Mouse (Mus musculus): ENCODE data around the gene Tnfsf15. TPM values are rescaled to one million over a fixed set of nuclear protein-coding genes. Genes with fewer than 3 reads are reported as not detected.

Gene Tnfsf15
- polyA plus RNA-seq, 1 experiment from 2014 or later = not detected

DNA sequence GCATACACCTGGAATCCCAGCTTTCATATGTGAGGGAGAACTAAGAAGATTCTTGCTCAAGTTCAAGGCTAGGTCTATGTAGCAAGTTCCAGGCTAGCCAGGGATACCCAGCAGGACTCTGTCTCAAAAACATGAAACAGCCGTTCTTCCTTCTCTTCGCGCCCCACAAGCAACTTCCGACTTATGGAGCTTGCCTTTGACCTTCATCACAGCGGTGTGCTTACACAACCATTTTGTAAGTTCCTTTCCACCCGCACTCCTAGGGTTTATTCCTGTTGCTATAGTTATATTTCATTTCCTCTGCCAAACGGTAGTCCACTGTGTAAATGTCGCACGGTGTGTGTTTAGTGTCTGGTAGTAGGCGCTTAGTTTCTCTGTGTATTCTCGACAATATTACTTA lies 61.9 kb downstream of the Tnfsf15 start:
- WGBS = 76% methylated on average over 11 of the region's 11 CpGs
- H3K9ac ChIP-seq (ENCODE audit: low read depth, low read length) = no peak overlapping the region
- no peak for ATAC-seq
- H3K27ac ChIP-seq (ENCODE audit: low read depth, low read length) = no peak overlapping the region
- no peaks in the 10 kb centered on the region for H3K27me3 ChIP-seq (replicated peaks; ENCODE audit: control insufficient read depth, insufficient read depth, low read length)
- H3K36me3 ChIP-seq (ENCODE audit: control insufficient read depth, insufficient read depth, low read length) = no peaks in the 10 kb centered on the region
- H3K9me3 ChIP-seq (ENCODE audit: control insufficient read depth, low read length) = no peaks in the 10 kb centered on the region
- no peak overlapping the region for H3K4me2 ChIP-seq (ENCODE audit: low read length)
- no peak overlapping the region for H3K4me3 ChIP-seq (ENCODE audit: low read length)
- H3K4me1 ChIP-seq (ENCODE audit: control insufficient read depth, insufficient read depth, low read depth, low read length) = no peaks in the 10 kb centered on the region

GRCm38 (mm10) chr4:63682441-63682840 lies 62.5 kb downstream of the Tnfsf15 start:
- H3K36me3 ChIP-seq (ENCODE audit: control insufficient read depth, insufficient read depth, low read length) = no peaks in the 10 kb centered on the region
- WGBS = 79% methylated on average over 2 of the region's 2 CpGs
- H3K9me3 ChIP-seq (ENCODE audit: control insufficient read depth, low read length) = no peaks in the 10 kb centered on the region
- no peak overlapping the region for H3K4me2 ChIP-seq (ENCODE audit: low read length)
- H3K4me3 ChIP-seq (ENCODE audit: low read length) = no peak overlapping the region
- no peaks in the 10 kb centered on the region for H3K27me3 ChIP-seq (replicated peaks; ENCODE audit: control insufficient read depth, insufficient read depth, low read length)
- no peak for ATAC-seq
- no peak overlapping the region for H3K27ac ChIP-seq (ENCODE audit: low read depth, low read length)
- H3K9ac ChIP-seq (ENCODE audit: low read depth, low read length) = no peak overlapping the region
- H3K4me1 ChIP-seq (ENCODE audit: control insufficient read depth, insufficient read depth, low read depth, low read length) = no peaks in the 10 kb centered on the region

- ATAC-seq = no peak
- Histone ChIP-seq H3K9me3 (ENCODE audit: control insufficient read depth, low read length) (no peaks in the 10 kb centered on the region), H3K36me3 (ENCODE audit: control insufficient read depth, insufficient read depth, low read length) (no peaks in the 10 kb centered on the region), H3K4me3 (ENCODE audit: low read length) (no peak overlapping the region), H3K4me2 (ENCODE audit: low read length) (no peak overlapping the region), H3K27ac (ENCODE audit: low read depth, low read length) (no peak overlapping the region), H3K9ac (ENCODE audit: low read depth, low read length) (no peak overlapping the region), H3K27me3 (replicated peaks; ENCODE audit: control insufficient read depth, insufficient read depth, low read length) (no peaks in the 10 kb centered on the region), H3K4me1 (ENCODE audit: control insufficient read depth, insufficient read depth, low read depth, low read length) (no peaks in the 10 kb centered on the region)
- WGBS = 78% methylated on average over 3 of the region's 3 CpGs
Observed at GRCm38 (mm10) chr4:63681557-63681956, 63.4 kb downstream of the Tnfsf15 start.

Other genes with a start within 250 kb of the Tnfsf15 start
- gene Whrn, start 249.1 kb downstream of the Tnfsf15 start, polyA plus RNA-seq (2015; fragmentation: Nextera tagmentation; extraction: Ambion mirVana) = 5.0 and 5.4 TPM in 2 replicates
- gene Atp6v1g1, start 200.3 kb downstream of the Tnfsf15 start, polyA plus RNA-seq (2015; fragmentation: Nextera tagmentation; extraction: Ambion mirVana) = 389 and 410 TPM in 2 replicates
- 3.8 and 5.1 TPM in 2 replicates for gene Tmem268, start 186.3 kb downstream of the Tnfsf15 start, polyA plus RNA-seq (2015; fragmentation: Nextera tagmentation; extraction: Ambion mirVana)
- not detected in 2 replicates for gene Gm11213, start 139.9 kb downstream of the Tnfsf15 start, polyA plus RNA-seq (2015; fragmentation: Nextera tagmentation; extraction: Ambion mirVana)
- gene Tex48, start 122.7 kb downstream of the Tnfsf15 start, polyA plus RNA-seq (2015; fragmentation: Nextera tagmentation; extraction: Ambion mirVana) = not detected in 2 replicates
- not detected in 2 replicates for gene Gm11214, start 81.7 kb downstream of the Tnfsf15 start, polyA plus RNA-seq (2015; fragmentation: Nextera tagmentation; extraction: Ambion mirVana)
- 0.10 TPM in 1 of 2 replicates, not detected in the other for gene Tnfsf8, start 116.2 kb upstream of the Tnfsf15 start, polyA plus RNA-seq (2015; fragmentation: Nextera tagmentation; extraction: Ambion mirVana)